Mouse (Mus musculus) kidney, postnatal 4 days (tissue): Measurements from ENCODE around the gene Nt5dc3.

Source experiments
- DNase-seq, 2 experiments: peaks; one replicate each; pipeline ENCODE4 v3.0.0; 2021; ENCODE audit warnings: mixed read lengths in 2 of 2

Nt5dc3 gene

GRCm38 (mm10) chr10:86779816-86780500 is 1.2 kb downstream of the Nt5dc3 start:
- DNase-seq = no peak

GRCm38 (mm10) chr10:86781641-86782040 is 2.8 kb downstream of the Nt5dc3 start:
- no peak for DNase-seq

GRCm38 (mm10) chr10:86782656-86783055 is 3.9 kb downstream of the Nt5dc3 start:
- DNase-seq = no peak

- no peak for DNase-seq
Observed at GRCm38 (mm10) chr10:86783561-86783960, 4.8 kb downstream of the Nt5dc3 start.

- DNase-seq = no peak
Observed at GRCm38 (mm10) chr10:86784126-86784675, 5.4 kb downstream of the Nt5dc3 start.

GRCm38 (mm10) chr10:86785396-86785795 is 6.6 kb downstream of the Nt5dc3 start:
- DNase-seq = no peak

- no peak for DNase-seq
Observed at GRCm38 (mm10) chr10:86786083-86786482, 7.3 kb downstream of the Nt5dc3 start.

- DNase-seq = no peak
Observed at GRCm38 (mm10) chr10:86788193-86788592, 9.4 kb downstream of the Nt5dc3 start.

GRCm38 (mm10) chr10:86789146-86789672 is 10.4 kb downstream of the Nt5dc3 start:
- no peak for DNase-seq

GRCm38 (mm10) chr10:86791507-86792184 is 12.8 kb downstream of the Nt5dc3 start:
- no peak for DNase-seq

GRCm38 (mm10) chr10:86793509-86793951 is 14.7 kb downstream of the Nt5dc3 start:
- DNase-seq = peak; percentile 27 to 48

- DNase-seq = no peak
Observed at GRCm38 (mm10) chr10:86794196-86794595, 15.4 kb downstream of the Nt5dc3 start.

- no peak for DNase-seq
Observed at GRCm38 (mm10) chr10:86794794-86795535, 16.2 kb downstream of the Nt5dc3 start.

GRCm38 (mm10) chr10:86796073-86796741 is 17.4 kb downstream of the Nt5dc3 start:
- no peak for DNase-seq

- DNase-seq = no peak
Observed at GRCm38 (mm10) chr10:86807362-86807761, 28.6 kb downstream of the Nt5dc3 start.

GRCm38 (mm10) chr10:86808013-86808758 is 29.4 kb downstream of the Nt5dc3 start:
- DNase-seq = no peak

- DNase-seq = no peak
Observed at GRCm38 (mm10) chr10:86810000-86810399, 31.2 kb downstream of the Nt5dc3 start.

GRCm38 (mm10) chr10:86810612-86811011 is 31.8 kb downstream of the Nt5dc3 start:
- no peak for DNase-seq

- no peak for DNase-seq
Observed at GRCm38 (mm10) chr10:86814292-86815131, 35.7 kb downstream of the Nt5dc3 start.

GRCm38 (mm10) chr10:86815133-86815532 is 36.3 kb downstream of the Nt5dc3 start:
- no peak for DNase-seq
